Mouse (Mus musculus): ENCODE data around the gene Btf3l4. TPM values are rescaled to one million over a fixed set of nuclear protein-coding genes. Genes with fewer than 3 reads are reported as not detected.

Btf3l4 gene
- total RNA-seq, 4 experiments from 2014 or later, result 95.2 to 107 (median 97.2) TPM

GRCm38 (mm10) chr4:108825677-108826076 is 7.7 kb downstream of the Btf3l4 start:
- DNase-seq (ENCODE audit: low spot score in 2 of 2), result no peak

GRCm38 (mm10) chr4:108811550-108811949 is 21.9 kb downstream of the Btf3l4 start:
- no peak for DNase-seq (ENCODE audit: low spot score in 2 of 2)

GRCm38 (mm10) chr4:108811142-108811541 is 22.3 kb downstream of the Btf3l4 start:
- no peak for DNase-seq (ENCODE audit: low spot score in 2 of 2)

- DNase-seq (ENCODE audit: low spot score in 2 of 2), result no peak
Measured at GRCm38 (mm10) chr4:108803535-108803934, 29.9 kb downstream of the Btf3l4 start.

GRCm38 (mm10) chr4:108798083-108798830 is 35.2 kb downstream of the Btf3l4 start:
- DNase-seq (ENCODE audit: low spot score in 2 of 2), result peak in 1 of 2 experiments; percentile 29

- no peak for DNase-seq (ENCODE audit: low spot score in 2 of 2)
Measured at GRCm38 (mm10) chr4:108796701-108797100, 36.7 kb downstream of the Btf3l4 start.

GRCm38 (mm10) chr4:108793941-108794340 is 39.5 kb downstream of the Btf3l4 start:
- no peak for DNase-seq (ENCODE audit: low spot score in 2 of 2)

- DNase-seq (ENCODE audit: low spot score in 2 of 2), result no peak
Measured at GRCm38 (mm10) chr4:108790507-108790906, 42.9 kb downstream of the Btf3l4 start.

GRCm38 (mm10) chr4:108789258-108789936 is 44.0 kb downstream of the Btf3l4 start:
- DNase-seq (ENCODE audit: low spot score in 2 of 2), result no peak

- DNase-seq (ENCODE audit: low spot score in 2 of 2), result peak; percentile 23 to 39
Measured at GRCm38 (mm10) chr4:108782421-108783085, 50.9 kb downstream of the Btf3l4 start.

GRCm38 (mm10) chr4:108781596-108781995 is 51.8 kb downstream of the Btf3l4 start:
- DNase-seq (ENCODE audit: low spot score in 2 of 2), result peak in 1 of 2 experiments; percentile 20

- DNase-seq (ENCODE audit: low spot score in 2 of 2), result no peak
Measured at GRCm38 (mm10) chr4:108780864-108781205, 52.6 kb downstream of the Btf3l4 start.

GRCm38 (mm10) chr4:108780057-108780863 is 53.2 kb downstream of the Btf3l4 start, which contains the start of gene Zfyve9:
Gene Zfyve9, minus strand, starts transcription at chr4:108780798.
- DNase-seq (ENCODE audit: low spot score in 2 of 2), result peak; percentile 56 to 58

GRCm38 (mm10) chr4:108779763-108780056 is 53.7 kb downstream of the Btf3l4 start:
- no peak for DNase-seq (ENCODE audit: low spot score in 2 of 2)

GRCm38 (mm10) chr4:108768527-108768926 is 64.9 kb downstream of the Btf3l4 start:
- no peak for DNase-seq (ENCODE audit: low spot score in 2 of 2)

Other genes with a start within 250 kb of the Btf3l4 start
- gene Cc2d1b, start 213.7 kb downstream of the Btf3l4 start, total RNA-seq (2022), result 10 to 100 TPM; 32.5 to 46.2 (median 38.3) TPM
- 1 to 10 TPM; 1.5 to 2.1 (median 2.0) TPM for gene 3110021N24Rik, start 114.0 kb downstream of the Btf3l4 start, total RNA-seq (2022)
- 10 to 100 TPM; 67.6 to 80.0 (median 71.6) TPM for gene Zfyve9, start 52.8 kb downstream of the Btf3l4 start, total RNA-seq (2022)
- 10 to 100 TPM; 31.3 to 38.6 (median 36.9) TPM for gene Txndc12, start 987 bp upstream of the Btf3l4 start, total RNA-seq (2022)
- gene Kti12, start 14.2 kb upstream of the Btf3l4 start, total RNA-seq (2022), result 10 to 100 TPM; 15.0 to 16.4 (median 15.7) TPM
- gene A730015C16Rik, start 15.0 kb upstream of the Btf3l4 start, total RNA-seq (2022), result under 1 TPM in 1 of 4 experiments, not detected in 3; 0.33 TPM
- gene Rab3b, start 45.4 kb upstream of the Btf3l4 start, total RNA-seq (2022), result 10 to 100 TPM; 79.8 to 85.4 (median 84.3) TPM
- 100 to 1,000 TPM; 118 to 137 (median 123) TPM for gene Nrd1, start 167.0 kb upstream of the Btf3l4 start, total RNA-seq (2022)

Data from left cerebral cortex, adult 8-10 months (tissue).